Mouse (Mus musculus) T-cell, adult 2 months (primary cell): ENCODE measurements around the gene Znrf1.

ENCODE experiments used
- DNase-seq: peaks from one replicate; pipeline ENCODE4 v3.0.0; 2022; ENCODE audit warnings: low spot score

Znrf1 gene

GRCm38 (mm10) chr8:111569926-111570325 is 34.0 kb downstream of the Znrf1 start:
- peak; percentile 16 for DNase-seq

- DNase-seq, result peak; percentile 72
These were observed 34.5 kb downstream of the Znrf1 start for GRCm38 (mm10) chr8:111570432-111570831.

- no peak for DNase-seq
These were observed 35.8 kb downstream of the Znrf1 start for GRCm38 (mm10) chr8:111571661-111572060.

- no peak for DNase-seq
These were observed 36.5 kb downstream of the Znrf1 start for GRCm38 (mm10) chr8:111572431-111572830.

GRCm38 (mm10) chr8:111573583-111573982 is 37.7 kb downstream of the Znrf1 start:
- peak; percentile 65 for DNase-seq

GRCm38 (mm10) chr8:111574016-111574415 is 38.1 kb downstream of the Znrf1 start:
- DNase-seq, result no peak

GRCm38 (mm10) chr8:111575492-111575891 is 39.6 kb downstream of the Znrf1 start:
- no peak for DNase-seq

- DNase-seq, result peak; percentile 33
These were observed 40.6 kb downstream of the Znrf1 start for GRCm38 (mm10) chr8:111576501-111576900.

- peak; percentile 61 for DNase-seq
These were observed 42.1 kb downstream of the Znrf1 start for GRCm38 (mm10) chr8:111577880-111578533.

- DNase-seq, result no peak
These were observed 43.4 kb downstream of the Znrf1 start for GRCm38 (mm10) chr8:111579318-111579717.

GRCm38 (mm10) chr8:111580306-111580705 is 44.4 kb downstream of the Znrf1 start:
- no peak for DNase-seq

GRCm38 (mm10) chr8:111582386-111582785 is 46.5 kb downstream of the Znrf1 start:
- peak; percentile 82 for DNase-seq

GRCm38 (mm10) chr8:111584946-111585345 is 49.0 kb downstream of the Znrf1 start:
- DNase-seq, result no peak

- no peak for DNase-seq
These were observed 51.7 kb downstream of the Znrf1 start for GRCm38 (mm10) chr8:111587545-111588094.

- no peak for DNase-seq
These were observed 52.4 kb downstream of the Znrf1 start for GRCm38 (mm10) chr8:111588336-111588735.

GRCm38 (mm10) chr8:111590214-111590613 is 54.3 kb downstream of the Znrf1 start:
- no peak for DNase-seq

- no peak for DNase-seq
These were observed 55.3 kb downstream of the Znrf1 start for GRCm38 (mm10) chr8:111591176-111591575.

GRCm38 (mm10) chr8:111592390-111592910 is 56.6 kb downstream of the Znrf1 start:
- no peak for DNase-seq

GRCm38 (mm10) chr8:111594044-111594840 is 58.3 kb downstream of the Znrf1 start:
- peak; percentile 20 for DNase-seq

GRCm38 (mm10) chr8:111594951-111595350 is 59.1 kb downstream of the Znrf1 start:
- no peak for DNase-seq

GRCm38 (mm10) chr8:111595712-111596484 is 60.0 kb downstream of the Znrf1 start:
- peak; percentile 91 for DNase-seq

GRCm38 (mm10) chr8:111596485-111596821 is 60.6 kb downstream of the Znrf1 start:
- no peak for DNase-seq
